In the genomic region with DNA sequence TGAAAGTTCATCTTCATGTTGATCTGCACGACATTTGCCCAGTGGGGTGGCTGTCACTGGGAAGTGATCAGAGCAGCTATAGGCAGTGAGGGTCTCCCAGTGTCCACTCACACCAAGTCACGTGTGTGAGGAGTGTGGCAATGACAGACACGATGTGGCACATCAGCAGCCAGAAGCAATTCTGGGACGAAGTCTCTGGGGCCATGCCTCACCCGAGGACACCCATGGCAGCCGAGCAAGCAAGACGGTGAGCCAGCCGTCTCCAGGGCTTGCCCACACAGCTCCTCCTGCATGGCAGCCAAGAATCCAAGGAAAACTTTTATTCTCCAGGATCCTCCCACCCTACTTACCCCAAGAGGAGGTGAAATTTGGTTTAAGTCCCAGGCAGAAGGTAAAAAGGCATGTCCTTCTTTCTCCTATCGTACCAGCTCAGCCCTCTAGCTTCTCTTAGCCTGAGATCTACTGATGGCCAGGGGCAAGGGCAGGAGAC, we compare ENCODE assay signal across 21 mouse cellular contexts. TPM values are rescaled to one million over a fixed set of nuclear protein-coding genes. Genes with fewer than 3 reads are reported as not detected.
A peak's percentile ranks its signal among the peaks of the same experiment; 100 is the strongest.
DNase-seq lines count a peak whose midpoint lies in the region; ATAC-seq and TF ChIP-seq lines count a peak whose summit lies in the region.
"Had no signal": no experiment of that assay in that cellular context is flagged by ENCODE, and none has a peak within 500 bp of the region (broad histone marks: within the 10 kb centered on the region; RNA-seq: fewer than 3 reads in every experiment).

No protein-coding gene starts in this region.

- 85% methylated on average over 9 of the region's 9 CpGs for WGBS in heart, adult 2 months

- no peak for DNase-seq in frontal cortex, adult 2 months (ENCODE audit: extremely low spot score in 1 of 2, low spot score in 1 of 2)
- peak; percentile 91 for DNase-seq in heart, adult 11 months
- no peak for DNase-seq in heart, adult 2 months
- DNase-seq in brain, adult 2 months (ENCODE audit: low read depth, low spot score) = peak; percentile 55
- no peak for DNase-seq in embryo, embryonic 11 days
- DNase-seq: adrenal gland, adult 2 months; adrenal gland, postnatal 10 days; adrenal gland, postnatal 25 days; cerebellum, adult 18-20 months; cerebellum, adult 8-10 months; cerebellum, adult 9-11 months; cerebellum, postnatal 25 days; forebrain, postnatal 0 days had no signal

- no peaks in the 10 kb centered on the region for H3K36me3 ChIP-seq in heart, adult 2 months (ENCODE audit: control insufficient read depth, insufficient read depth, low read length)

- no peaks in the 10 kb centered on the region for H3K27me3 ChIP-seq in heart, adult 2 months (ENCODE audit: control insufficient read depth, insufficient read depth, low read length)
- H3K27me3 ChIP-seq: embryonic facial prominence, embryonic 12.5 days; forebrain, embryonic 13.5 days; forebrain, embryonic 15.5 days had no signal

- no peak for TF ChIP-seq CTCF in heart, adult 2 months (IDR thresholded peaks at IDR 0.05)
- TF ChIP-seq CTCF in cortical plate, adult 2 months (IDR thresholded peaks at IDR 0.05; ENCODE audit: extremely low read depth, insufficient read depth, low read length) = no peak

- intact Hi-C loops in heart, adult 2 months (cut with DNase I) = loop anchor here (5.0 kb wide), 1 partner anchor 284 kb away; no protein-coding TSS in a partner anchor

- H3K4me3 ChIP-seq in heart, adult 2 months = no peak overlapping the region
- no peak overlapping the region for H3K4me3 ChIP-seq in cortical plate, adult 2 months (ENCODE audit: insufficient read depth, low read length)
- H3K4me3 ChIP-seq: embryonic facial prominence, embryonic 10.5 days; embryonic facial prominence, embryonic 12.5 days; forebrain, embryonic 13.5 days; forebrain, embryonic 15.5 days had no signal

- H3K4me1 ChIP-seq in heart, adult 2 months (ENCODE audit: control insufficient read depth, insufficient read depth, low read length) = peaks cover 8% of the 10 kb centered on the region
- no peaks in the 10 kb centered on the region for H3K4me1 ChIP-seq in cortical plate, adult 2 months (ENCODE audit: control insufficient read depth, insufficient read depth, low read length)

- no peak overlapping the region for H3K27ac ChIP-seq in heart, adult 2 months
- H3K27ac ChIP-seq in cortical plate, adult 2 months (ENCODE audit: insufficient read depth, low read length) = no peak overlapping the region
- H3K27ac ChIP-seq: embryonic facial prominence, embryonic 10.5 days; embryonic facial prominence, embryonic 12.5 days; forebrain, embryonic 13.5 days; forebrain, embryonic 15.5 days had no signal

- TF ChIP-seq POLR2A in heart, adult 2 months (IDR thresholded peaks at IDR 0.05; ENCODE audit: insufficient read depth, low read depth, low read length) = no peak
- TF ChIP-seq POLR2A in cortical plate, adult 2 months (IDR thresholded peaks at IDR 0.05; ENCODE audit: extremely low read depth, insufficient read depth, low read length) = 0 out of 2 replicates have a peak, but pooled peaks have one; percentile 16

- no peak for TF ChIP-seq EP300 in heart, adult 2 months (IDR thresholded peaks at IDR 0.05; ENCODE audit: insufficient read depth, low read depth, low read length)

- H3K9ac ChIP-seq in heart, adult 2 months (ENCODE audit: low read depth, low read length) = no peak overlapping the region
- H3K9ac ChIP-seq: embryonic facial prominence, embryonic 12.5 days; forebrain, embryonic 13.5 days; forebrain, embryonic 15.5 days; forebrain, postnatal 0 days had no signal

- H3K79me2 ChIP-seq in heart, adult 2 months (replicated peaks; ENCODE audit: control insufficient read depth, insufficient read depth, low read length) = no peaks in the 10 kb centered on the region

- ATAC-seq in frontal cortex, adult (ENCODE audit: low TSS enrichment) = peak; percentile 22; the same call in 1 of the 2 replicates
- ATAC-seq in megakaryocyte, adult 5-6 weeks (ENCODE audit: poor library complexity, severe bottlenecking) = no peak
- ATAC-seq: forebrain, embryonic 13.5 days; forebrain, embryonic 15.5 days; forebrain, postnatal 0 days had no signal

RNA-seq across cellular contexts. Expression of gene Dcdc2b, which starts 1.8 kb away (rescaled TPM):
- 11.6 and 13.7 TPM in 2 replicates for polyA plus RNA-seq in frontal cortex, adult 2 months (2012; rRNA removed)
- under 1 TPM; 0.39 to 0.45 TPM for total RNA-seq in heart, adult 2 months (2021)
- polyA plus RNA-seq in heart, adult 2 months (2012; rRNA removed) = 1.7 and 3.3 TPM in 2 replicates
- 11.1 and 11.3 TPM in 2 replicates for polyA plus RNA-seq in cortical plate, adult 2 months (2012; rRNA removed)
- total RNA-seq in megakaryocyte, adult 5-6 weeks (2015) = 1.0 and 3.5 TPM in 2 replicates
- not detected in 2 replicates for total RNA-seq in megakaryocyte, adult 5-6 weeks (2017)
- total RNA-seq: MEL had no signal

RNA-seq across cellular contexts. Expression of gene Iqcc, which starts 3.1 kb away (rescaled TPM):
- 32.0 and 34.9 TPM in 2 replicates for polyA plus RNA-seq in frontal cortex, adult 2 months (2012; rRNA removed)
- total RNA-seq in heart, adult 2 months (2021) = 10 to 100 TPM; 13.0 to 19.7 TPM
- 24.5 and 30.9 TPM in 2 replicates for polyA plus RNA-seq in heart, adult 2 months (2012; rRNA removed)
- polyA plus RNA-seq in cortical plate, adult 2 months (2012; rRNA removed) = 34.9 and 35.4 TPM in 2 replicates
- 14.3 and 16.6 TPM in 2 replicates for total RNA-seq in megakaryocyte, adult 5-6 weeks (2015)
- 6.4 and 7.4 TPM in 2 replicates for total RNA-seq in megakaryocyte, adult 5-6 weeks (2017)

RNA-seq across cellular contexts. Expression of gene Ccdc28b, which starts 7.9 kb away (rescaled TPM):
- 105 and 107 TPM in 2 replicates for polyA plus RNA-seq in frontal cortex, adult 2 months (2012; rRNA removed)
- total RNA-seq in heart, adult 2 months (2021) = 10 to 100 TPM; 11.3 to 16.8 TPM
- 10.8 and 22.5 TPM in 2 replicates for polyA plus RNA-seq in heart, adult 2 months (2012; rRNA removed)
- 89.1 and 99.2 TPM in 2 replicates for polyA plus RNA-seq in cortical plate, adult 2 months (2012; rRNA removed)
- total RNA-seq in megakaryocyte, adult 5-6 weeks (2015) = 49.7 and 68.6 TPM in 2 replicates
- total RNA-seq in megakaryocyte, adult 5-6 weeks (2017) = 77.2 and 89.0 TPM in 2 replicates

RNA-seq across cellular contexts. Expression of gene Tmem234, which starts 15.4 kb away (rescaled TPM):
- 139 and 143 TPM in 2 replicates for polyA plus RNA-seq in frontal cortex, adult 2 months (2012; rRNA removed)
- 10 to 100 TPM; 35.9 to 41.7 TPM for total RNA-seq in heart, adult 2 months (2021)
- 69.5 and 74.9 TPM in 2 replicates for polyA plus RNA-seq in heart, adult 2 months (2012; rRNA removed)
- polyA plus RNA-seq in cortical plate, adult 2 months (2012; rRNA removed) = 143 and 148 TPM in 2 replicates
- 104 and 120 TPM in 2 replicates for total RNA-seq in megakaryocyte, adult 5-6 weeks (2015)
- total RNA-seq in megakaryocyte, adult 5-6 weeks (2017) = 126 and 128 TPM in 2 replicates

RNA-seq across cellular contexts. Expression of gene Eif3i, which starts 15.4 kb away (rescaled TPM):
- 215 and 219 TPM in 2 replicates for polyA plus RNA-seq in frontal cortex, adult 2 months (2012; rRNA removed)
- 100 to 1,000 TPM; 116 to 132 TPM for total RNA-seq in heart, adult 2 months (2021)
- 185 and 257 TPM in 2 replicates for polyA plus RNA-seq in heart, adult 2 months (2012; rRNA removed)
- polyA plus RNA-seq in cortical plate, adult 2 months (2012; rRNA removed) = 228 and 229 TPM in 2 replicates
- 186 and 204 TPM in 2 replicates for total RNA-seq in megakaryocyte, adult 5-6 weeks (2015)
- total RNA-seq in megakaryocyte, adult 5-6 weeks (2017) = 140 and 156 TPM in 2 replicates

Comparison
In these comparisons a context has a peak if more than half of its experiments do, and no peak if none do; other contexts are left out.
1. DNase-seq: peak in heart, adult 11 months (single experiment) and brain, adult 2 months (single experiment); none in frontal cortex, adult 2 months (0 of 2), heart, adult 2 months (0 of 2) and embryo, embryonic 11 days (single experiment).